Mouse (Mus musculus): Measurements from ENCODE around the gene Ttll5. TPM values are rescaled to one million over a fixed set of nuclear protein-coding genes. Genes with fewer than 3 reads are reported as not detected.

Gene Ttll5
- polyA plus RNA-seq, 1 experiment from 2014 or later = 18.7 TPM

- Histone ChIP-seq H3K27ac (ENCODE audit: low read depth, low read length) (no peak overlapping the region), H3K9ac (ENCODE audit: low read length) (no peak overlapping the region), H3K36me3 (ENCODE audit: control insufficient read depth, insufficient read depth, low read length) (no peaks in the 10 kb centered on the region), H3K4me2 (no peak overlapping the region), H3K4me1 (ENCODE audit: control insufficient read depth, insufficient read depth, low read length) (no peaks in the 10 kb centered on the region), H3K27me3 (ENCODE audit: control insufficient read depth, insufficient read depth, low read length) (no peaks in the 10 kb centered on the region), H3K9me3 (ENCODE audit: control insufficient read depth, low read length) (no peaks in the 10 kb centered on the region), H3K4me3 (ENCODE audit: low read depth, low read length) (no peak overlapping the region)
- DNase-seq (ENCODE audit: low spot score, missing footprints) (peak; percentile 90), ATAC-seq (ENCODE audit: low FRiP score) (no peak)
- WGBS = 95% methylated on average over 2 of the region's 2 CpGs
Observed at GRCm38 (mm10) chr12:86110637-86111036, 286.2 kb downstream of the Ttll5 start.

Other genes starting within 250 kb of the Ttll5 start
- 0.11 and 0.29 TPM in 2 replicates for gene Jdp2, start 225.6 kb upstream of the Ttll5 start, polyA plus RNA-seq (2014; fragmentation: Nextera tagmentation; extraction: Ambion mirVana)
- 1.7 and 2.3 TPM in 2 replicates for gene Batf, start 138.0 kb upstream of the Ttll5 start, polyA plus RNA-seq (2014; fragmentation: Nextera tagmentation; extraction: Ambion mirVana)
- gene Flvcr2, start 78.1 kb upstream of the Ttll5 start, polyA plus RNA-seq (2014; fragmentation: Nextera tagmentation; extraction: Ambion mirVana) = 1.3 and 1.7 TPM in 2 replicates
- 105 and 113 TPM in 2 replicates for gene Erg28, start 109 bp upstream of the Ttll5 start, polyA plus RNA-seq (2014; fragmentation: Nextera tagmentation; extraction: Ambion mirVana)

All from midbrain, embryonic 11.5 days (tissue).